8 mouse cellular contexts compared by ENCODE assay signal in the genomic region with DNA sequence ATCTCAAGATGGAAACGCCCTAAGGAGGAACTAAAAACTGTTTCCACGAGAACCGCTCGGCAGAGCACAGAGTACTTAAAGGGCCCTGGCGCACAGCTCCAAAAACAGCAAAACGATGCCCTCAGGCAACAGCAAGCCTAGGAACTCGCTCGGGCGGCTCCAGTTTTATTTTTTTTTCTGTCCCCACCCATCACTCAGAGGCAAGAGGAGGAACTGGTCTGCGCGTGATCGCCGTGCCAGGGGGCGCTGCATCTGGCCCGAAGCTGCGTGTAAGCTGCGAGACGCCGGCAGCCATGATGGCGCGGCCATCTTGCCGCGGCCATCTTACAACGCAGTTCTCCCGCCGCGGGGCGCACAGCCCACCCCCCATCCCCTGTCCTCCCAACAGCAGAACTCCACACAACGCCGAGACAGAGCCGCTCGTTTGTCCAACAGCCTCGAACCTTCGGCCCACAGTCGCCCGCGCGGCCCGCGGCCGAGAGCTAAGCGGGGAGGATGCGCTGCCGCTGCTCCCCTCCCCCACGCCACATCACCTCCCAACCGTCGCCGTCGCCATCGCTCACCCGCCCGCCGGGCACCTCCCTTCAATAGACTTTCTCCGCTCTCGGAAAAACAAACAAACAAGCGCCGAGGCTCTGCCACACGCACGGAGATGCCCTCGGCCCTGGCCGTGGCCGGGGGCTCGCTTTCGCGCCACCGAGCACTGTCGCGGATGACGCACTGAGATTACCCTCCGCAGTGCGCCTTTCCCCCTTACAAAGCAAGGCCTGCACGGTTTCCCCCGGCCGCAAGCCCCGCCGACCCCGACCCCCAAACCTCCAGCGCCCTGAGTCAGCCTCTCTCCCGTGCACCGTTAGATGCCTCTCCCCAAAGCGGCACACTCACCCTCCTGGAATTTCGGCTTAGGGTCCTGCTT. TPM values are rescaled to one million over a fixed set of nuclear protein-coding genes. Genes with fewer than 3 reads are reported as not detected.
A peak's percentile ranks its signal among the peaks of the same experiment; 100 is the strongest.
DNase-seq lines count a peak whose midpoint lies in the region; ATAC-seq and TF ChIP-seq lines count a peak whose summit lies in the region.

No protein-coding gene starts in this region.

- H3K27me3 ChIP-seq in forebrain, embryonic 15.5 days = no peaks in the 10 kb centered on the region
- H3K27me3 ChIP-seq in lung, embryonic 14.5 days (ENCODE audit: insufficient read depth, low read length) = no peaks in the 10 kb centered on the region
- no peaks in the 10 kb centered on the region for H3K27me3 ChIP-seq in thymus, adult 2 months (ENCODE audit: control insufficient read depth, insufficient read depth, low read length)

- H3K36me3 ChIP-seq in forebrain, embryonic 15.5 days = peaks cover 7% of the 10 kb centered on the region; the same call in 1 of the 2 replicates
- peaks cover 7% of the 10 kb centered on the region for H3K36me3 ChIP-seq in lung, embryonic 14.5 days (ENCODE audit: insufficient read depth)
- peaks cover 4% of the 10 kb centered on the region; the same call in 1 of the 2 replicates for H3K36me3 ChIP-seq in thymus, adult 2 months (ENCODE audit: control insufficient read depth, insufficient read depth, low read length)

- peak overlapping the region; percentile 63 for H3K4me3 ChIP-seq in forebrain, embryonic 15.5 days
- H3K4me3 ChIP-seq in layer of hippocampus, adult 2 months = peak overlapping the region; percentile 98
- peak overlapping the region; percentile 98 for H3K4me3 ChIP-seq in lung, embryonic 14.5 days (ENCODE audit: low read depth, low read length)
- peak overlapping the region; percentile 79 for H3K4me3 ChIP-seq in olfactory bulb, adult 2 months (ENCODE audit: insufficient read depth, low read depth, low read length)
- peak overlapping the region; percentile 93 for H3K4me3 ChIP-seq in thymus, adult 2 months (ENCODE audit: control insufficient read depth, insufficient read depth, low read length)

- intact Hi-C loops in heart, postnatal 25 days (cut with DNase I) = loop anchor here (2.0 kb wide), 1 partner anchor 13 kb away; no protein-coding TSS in a partner anchor

- no peaks in the 10 kb centered on the region for H3K9me3 ChIP-seq in forebrain, embryonic 15.5 days
- H3K9me3 ChIP-seq in lung, embryonic 14.5 days (ENCODE audit: low read depth, low read length) = no peaks in the 10 kb centered on the region

- H3K4me1 ChIP-seq in forebrain, embryonic 15.5 days = peaks cover 41% of the 10 kb centered on the region
- 0 out of 2 replicates have a peak, but pooled peaks cover 7% of the 10 kb centered on the region for H3K4me1 ChIP-seq in lung, embryonic 14.5 days (ENCODE audit: insufficient read depth)
- peaks cover 2% of the 10 kb centered on the region; the same call in 1 of the 2 replicates for H3K4me1 ChIP-seq in olfactory bulb, adult 2 months (ENCODE audit: control insufficient read depth, insufficient read depth, low read length)
- H3K4me1 ChIP-seq in thymus, adult 2 months (replicated peaks; ENCODE audit: control insufficient read depth, insufficient read depth, low read length) = peaks cover 9% of the 10 kb centered on the region

- peak; percentile 97 for DNase-seq in ES-CJ7 (ENCODE audit: low read depth, low spot score)
- DNase-seq in cerebellum, adult 11-12 months = peak; percentile 86
- peak; percentile 88 for DNase-seq in heart, postnatal 25 days (ENCODE audit: low spot score)
- DNase-seq in layer of hippocampus, adult 2 months (ENCODE audit: low spot score in 2 of 2) = peak; percentile 87 to 88
- DNase-seq in lung, embryonic 14.5 days = peak; percentile 93
- DNase-seq in thymus, adult 2 months = peak; percentile 91

- no peak for TF ChIP-seq POLR2A in olfactory bulb, adult 2 months (IDR thresholded peaks at IDR 0.05; ENCODE audit: insufficient read depth, low read depth, low read length)
- 0 out of 2 replicates have a peak, but pooled peaks have one; percentile 32 for TF ChIP-seq POLR2A in thymus, adult 2 months (IDR thresholded peaks at IDR 0.05; ENCODE audit: control insufficient read depth, extremely low read depth, insufficient read depth, low read length, poor library complexity)

- H3K4me2 ChIP-seq in forebrain, embryonic 15.5 days (replicated peaks) = peak overlapping the region; percentile 64
- H3K4me2 ChIP-seq in lung, embryonic 14.5 days = peak overlapping the region; percentile 94

- ATAC-seq in forebrain, embryonic 15.5 days (replicated peaks) = peak; percentile 68
- peak; percentile 65 for ATAC-seq in lung, embryonic 14.5 days (ENCODE audit: insufficient read depth)

- TF ChIP-seq CTCF in layer of hippocampus, adult 2 months (conservative IDR thresholded peaks at IDR 0.05) = peak; percentile 79
- TF ChIP-seq CTCF in lung, embryonic 14.5 days (IDR thresholded peaks at IDR 0.05; ENCODE audit: low read depth) = peak; percentile 82
- TF ChIP-seq CTCF in olfactory bulb, adult 2 months (IDR thresholded peaks at IDR 0.05; ENCODE audit: insufficient read depth, low read depth, low read length) = no peak; the same call in 1 of the 2 replicates
- TF ChIP-seq CTCF in thymus, adult 2 months (IDR thresholded peaks at IDR 0.05; ENCODE audit: borderline replicate concordance, control insufficient read depth, extremely low read depth, insufficient read depth, low read length, poor library complexity) = peak; percentile 74; the same call in 1 of the 2 replicates

- peak overlapping the region; percentile 70 for H3K9ac ChIP-seq in forebrain, embryonic 15.5 days (replicated peaks)
- peak overlapping the region; percentile 99 for H3K9ac ChIP-seq in lung, embryonic 14.5 days

- H3K27ac ChIP-seq in forebrain, embryonic 15.5 days (replicated peaks) = peak overlapping the region; percentile 97
- H3K27ac ChIP-seq in layer of hippocampus, adult 2 months = peak overlapping the region; percentile 100
- H3K27ac ChIP-seq in lung, embryonic 14.5 days (ENCODE audit: low read depth) = peak overlapping the region; percentile 100
- peak overlapping the region; percentile 92 for H3K27ac ChIP-seq in olfactory bulb, adult 2 months (ENCODE audit: insufficient read depth, low read depth, low read length)
- peak overlapping the region; percentile 95 for H3K27ac ChIP-seq in thymus, adult 2 months (ENCODE audit: control insufficient read depth, insufficient read depth, low read length)

- under 1% methylated on average over 82 of the region's 82 CpGs for WGBS in forebrain, embryonic 15.5 days
- WGBS in lung, embryonic 14.5 days = under 1% methylated on average over 82 of the region's 82 CpGs
- under 1% methylated on average over 82 of the region's 82 CpGs for WGBS in olfactory bulb, adult 2 months
- under 1% methylated on average over 82 of the region's 82 CpGs for WGBS in thymus, adult 2 months

RNA-seq across cellular contexts. Expression of a gene that starts 0.7 kb away (rescaled TPM):
- polyA plus RNA-seq in forebrain, embryonic 15.5 days (2015; fragmentation: Nextera tagmentation; extraction: Ambion mirVana) = 477 and 483 TPM in 2 replicates
- total RNA-seq in heart, postnatal 25 days (2021) = 100 to 1,000 TPM; 238 to 261 TPM
- 100 to 1,000 TPM; 429 to 442 TPM for total RNA-seq in layer of hippocampus, adult 2 months (2021)
- 416 and 446 TPM in 2 replicates for polyA plus RNA-seq in lung, embryonic 14.5 days (2014; fragmentation: Nextera tagmentation; extraction: Ambion mirVana)
- polyA plus RNA-seq in olfactory bulb, adult 2 months (2012; ENCODE audit: insufficient read depth, insufficient read length, low replicate concordance, missing spikeins) = 261 and 289 TPM in 2 replicates
- 93.0 and 104 TPM in 2 replicates for polyA plus RNA-seq in thymus, adult 2 months (2012; rRNA removed)

RNA-seq across cellular contexts. Expression of a gene that starts 49.0 kb away (rescaled TPM):
- polyA plus RNA-seq in forebrain, embryonic 15.5 days (2015; fragmentation: Nextera tagmentation; extraction: Ambion mirVana) = 12.4 and 15.8 TPM in 2 replicates
- 10 to 100 TPM; 17.9 to 20.9 TPM for total RNA-seq in heart, postnatal 25 days (2021)
- under 1 TPM; 0.59 to 0.97 TPM for total RNA-seq in layer of hippocampus, adult 2 months (2021)
- polyA plus RNA-seq in lung, embryonic 14.5 days (2014; fragmentation: Nextera tagmentation; extraction: Ambion mirVana) = 23.8 and 30.4 TPM in 2 replicates
- polyA plus RNA-seq in olfactory bulb, adult 2 months (2012; ENCODE audit: insufficient read depth, insufficient read length, low replicate concordance, missing spikeins) = not detected in 2 replicates
- polyA plus RNA-seq in thymus, adult 2 months (2012; rRNA removed) = 3.5 and 5.0 TPM in 2 replicates

RNA-seq across cellular contexts. Expression of a gene that starts 60.0 kb away (rescaled TPM):
- polyA plus RNA-seq in forebrain, embryonic 15.5 days (2015; fragmentation: Nextera tagmentation; extraction: Ambion mirVana) = 16.1 and 21.9 TPM in 2 replicates
- 10 to 100 TPM; 53.8 to 57.4 TPM for total RNA-seq in heart, postnatal 25 days (2021)
- 10 to 100 TPM; 13.7 to 16.0 TPM for total RNA-seq in layer of hippocampus, adult 2 months (2021)
- polyA plus RNA-seq in lung, embryonic 14.5 days (2014; fragmentation: Nextera tagmentation; extraction: Ambion mirVana) = 132 and 177 TPM in 2 replicates
- polyA plus RNA-seq in olfactory bulb, adult 2 months (2012; ENCODE audit: insufficient read depth, insufficient read length, low replicate concordance, missing spikeins) = not detected in 2 replicates
- 35.3 and 38.9 TPM in 2 replicates for polyA plus RNA-seq in thymus, adult 2 months (2012; rRNA removed)

Comparison
In these comparisons a context has a peak if more than half of its experiments do, and no peak if none do; other contexts are left out.
1. Peak in every context shown above with its lines: DNase-seq, ATAC-seq, H3K4me3 ChIP-seq and H3K27ac ChIP-seq.